Mouse (Mus musculus): ENCODE data around the gene Wfdc13.

DNA sequence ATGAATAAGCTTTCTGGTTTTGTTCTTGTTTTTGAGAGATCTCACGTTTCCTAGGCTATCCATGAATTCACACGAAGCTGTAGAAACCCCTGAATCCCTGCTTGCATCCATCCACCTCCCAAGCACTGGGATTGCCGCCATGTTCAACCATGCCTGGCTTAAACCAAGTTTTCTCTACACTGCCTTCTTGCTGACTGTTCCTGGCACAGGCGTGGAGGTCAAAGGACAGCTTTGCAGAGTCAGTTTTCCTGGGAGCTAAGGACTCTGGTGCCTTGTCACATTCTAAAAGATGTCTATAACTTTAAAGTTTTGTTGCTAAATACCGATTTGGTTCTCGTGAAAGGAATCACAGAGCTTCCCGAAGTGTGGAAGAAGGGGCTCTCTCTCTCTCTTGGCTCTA lies 20.1 kb upstream of the Wfdc13 start:
- no peak for TF ChIP-seq GATA1 (IDR thresholded peaks at IDR 0.05; ENCODE audit: borderline replicate concordance, low read length)
- no peak for TF ChIP-seq CTCF (IDR thresholded peaks at IDR 0.05; ENCODE audit: low read depth, low read length)
- TF ChIP-seq POLR2AphosphoS5 (IDR thresholded peaks at IDR 0.05; ENCODE audit: insufficient replicate concordance, low read depth, low read length): no peak
- no peak for TF ChIP-seq GATA2 (IDR thresholded peaks at IDR 0.05; ENCODE audit: borderline replicate concordance, low read depth, low read length)
- no peak for TF ChIP-seq TAL1 (conservative IDR thresholded peaks at IDR 0.05; ENCODE audit: low read depth, low read length)

Measured in G1E (cell line).